Mouse (Mus musculus): ENCODE measurements around the gene Ncln. TPM values are rescaled to one million over a fixed set of nuclear protein-coding genes. Genes with fewer than 3 reads are reported as not detected.
A peak's percentile ranks its signal among the peaks of the same experiment; 100 is the strongest.

The Ncln gene
- total RNA-seq, 2 experiments from 2014 or later, result 71.2 to 117 TPM

DNA sequence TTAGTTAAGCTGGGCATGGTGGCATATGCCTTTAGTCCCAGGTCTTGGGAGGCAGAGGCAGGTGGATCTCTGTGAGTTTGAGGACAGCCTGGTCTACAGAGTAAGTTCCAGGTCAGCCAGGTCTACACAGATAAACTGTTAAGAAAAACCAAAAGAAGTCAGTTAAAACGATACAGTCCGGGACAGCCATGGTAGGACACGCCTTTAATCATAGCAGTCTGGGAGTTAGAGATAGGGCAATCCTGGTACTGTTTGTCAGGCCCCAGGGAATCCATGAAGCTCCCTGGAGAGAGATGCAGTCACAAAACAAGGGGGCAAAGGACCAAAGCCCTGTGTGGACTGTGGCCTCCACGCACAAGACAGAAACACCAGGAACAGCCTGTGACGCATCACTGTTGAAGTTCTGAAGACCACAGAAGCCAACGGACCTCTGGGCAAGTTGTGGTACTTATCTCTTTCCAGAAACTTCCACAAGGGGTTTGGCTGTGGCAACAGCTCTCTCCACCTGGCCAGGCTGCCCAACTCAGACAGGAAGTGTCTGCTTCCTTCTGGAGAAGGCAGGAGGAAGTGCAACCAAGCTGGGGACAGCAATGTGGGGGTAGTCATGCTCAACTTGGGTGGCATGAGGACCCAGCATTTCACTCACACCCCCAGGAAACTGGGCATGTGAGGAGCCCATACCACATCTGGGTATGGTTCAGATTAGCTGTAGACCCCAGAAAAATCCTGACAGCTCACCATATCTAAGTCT is 23.2 kb upstream of the Ncln start:
- ATAC-seq (replicated peaks; ENCODE audit: low FRiP score, low TSS enrichment, poor library complexity, severe bottlenecking), result peak; percentile 81

GRCm38 (mm10) chr10:81518546-81518945 is 22.4 kb upstream of the Ncln start:
- ATAC-seq (replicated peaks; ENCODE audit: low FRiP score, low TSS enrichment, poor library complexity, severe bottlenecking), result peak; percentile 32; the same call in 1 of the 2 replicates

DNA sequence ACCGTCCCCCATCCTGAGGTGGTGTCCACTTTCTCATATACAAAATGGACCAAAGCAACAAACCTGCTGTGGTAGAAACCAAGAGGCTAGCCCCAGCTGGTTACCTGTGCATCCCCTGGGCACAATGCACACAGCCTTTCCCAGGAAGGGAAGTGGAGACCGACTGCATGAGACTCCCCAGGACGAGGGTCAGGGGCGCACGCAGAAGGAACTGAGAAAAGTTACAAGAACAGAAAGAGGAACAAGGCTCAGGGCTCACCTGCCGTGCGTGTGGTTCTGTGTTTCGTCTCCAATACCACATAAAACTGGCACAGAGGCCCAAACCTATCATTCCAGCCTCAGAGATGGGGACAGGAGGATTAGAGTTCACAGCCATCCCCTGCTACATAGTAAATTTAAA is 21.0 kb upstream of the Ncln start:
- no peak for ATAC-seq (replicated peaks; ENCODE audit: low FRiP score, low TSS enrichment, poor library complexity, severe bottlenecking)

GRCm38 (mm10) chr10:81513798-81514197 is 17.6 kb upstream of the Ncln start:
- ATAC-seq (replicated peaks; ENCODE audit: low FRiP score, low TSS enrichment, poor library complexity, severe bottlenecking), result no peak

DNA sequence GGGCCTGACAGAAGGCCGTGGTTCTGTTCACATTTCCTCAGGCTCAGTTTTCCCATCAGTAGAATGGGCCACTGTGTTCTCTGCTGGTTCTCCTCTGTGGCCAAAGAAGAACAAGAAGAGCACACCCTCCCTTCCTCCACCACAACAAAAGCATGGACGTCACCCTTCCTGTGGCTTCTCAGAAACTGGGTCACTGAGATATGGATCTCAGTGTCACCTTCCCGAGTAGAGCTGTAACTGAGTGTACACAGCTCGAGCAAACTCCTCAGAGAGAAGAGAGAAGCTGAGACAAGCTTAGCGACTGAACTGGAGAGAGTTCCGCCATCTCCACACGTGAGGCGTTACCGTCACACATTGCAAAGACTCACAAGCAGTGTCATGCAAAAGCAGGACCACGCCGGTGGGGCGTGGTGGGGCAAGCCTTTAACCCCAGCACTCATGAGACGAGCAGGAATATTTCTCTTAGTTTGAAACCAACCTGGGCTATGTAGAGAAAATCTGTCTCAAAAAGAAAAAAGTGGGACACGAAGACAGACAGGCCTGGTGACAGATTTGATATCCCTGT is 14.1 kb upstream of the Ncln start:
- no peak for ATAC-seq (replicated peaks; ENCODE audit: low FRiP score, low TSS enrichment, poor library complexity, severe bottlenecking)

GRCm38 (mm10) chr10:81507691-81508489 is 11.7 kb upstream of the Ncln start:
- ATAC-seq (replicated peaks; ENCODE audit: low FRiP score, low TSS enrichment, poor library complexity, severe bottlenecking), result no peak

- no peak for ATAC-seq (replicated peaks; ENCODE audit: low FRiP score, low TSS enrichment, poor library complexity, severe bottlenecking)
Measured at GRCm38 (mm10) chr10:81507095-81507494, 10.9 kb upstream of the Ncln start.

- peak; percentile 15; the same call in 1 of the 2 replicates for ATAC-seq (replicated peaks; ENCODE audit: low FRiP score, low TSS enrichment, poor library complexity, severe bottlenecking)
Measured at GRCm38 (mm10) chr10:81505016-81505664, 8.9 kb upstream of the Ncln start.

DNA sequence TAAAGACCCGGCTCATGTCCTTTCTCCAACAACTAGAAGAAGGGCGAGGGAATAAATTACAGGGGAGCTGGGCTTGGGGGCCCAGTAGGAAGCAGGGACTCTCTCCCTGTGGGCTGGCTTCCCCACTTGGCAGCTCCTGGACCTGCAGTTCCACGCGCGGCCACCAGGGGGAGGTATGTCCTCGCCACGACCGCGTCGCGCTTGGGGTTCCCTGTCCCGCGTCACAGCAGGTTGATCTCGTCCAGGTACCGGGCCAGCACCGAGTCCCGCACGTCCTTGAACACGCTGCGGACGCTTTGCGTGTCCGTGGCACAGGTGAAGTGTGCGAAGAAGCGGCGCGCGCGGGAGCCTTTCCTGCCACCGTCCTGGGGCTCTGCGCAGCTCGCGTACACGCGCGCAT is 6.5 kb upstream of the Ncln start:
- ATAC-seq (replicated peaks; ENCODE audit: low FRiP score, low TSS enrichment, poor library complexity, severe bottlenecking), result peak; percentile 36

DNA sequence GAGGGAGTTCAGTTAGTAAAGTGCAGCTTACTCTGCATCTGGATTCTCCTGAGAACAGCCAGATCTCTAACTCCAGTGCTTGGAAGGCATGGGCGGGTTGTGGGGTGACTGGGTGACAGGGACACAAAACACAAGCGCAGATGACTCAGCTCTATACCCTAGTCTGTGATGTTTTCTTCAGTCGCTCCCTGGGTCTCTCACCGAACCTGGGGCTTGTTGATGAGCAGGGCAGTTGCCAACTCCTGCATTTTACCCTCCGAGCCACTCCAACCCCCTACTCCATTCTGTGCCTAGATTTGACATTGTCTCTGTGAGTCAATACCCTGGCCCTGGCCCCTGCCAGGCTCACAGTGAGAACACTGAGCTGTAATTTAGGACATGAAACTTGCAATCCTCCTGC is 5.7 kb upstream of the Ncln start:
- ATAC-seq (replicated peaks; ENCODE audit: low FRiP score, low TSS enrichment, poor library complexity, severe bottlenecking), result no peak

DNA sequence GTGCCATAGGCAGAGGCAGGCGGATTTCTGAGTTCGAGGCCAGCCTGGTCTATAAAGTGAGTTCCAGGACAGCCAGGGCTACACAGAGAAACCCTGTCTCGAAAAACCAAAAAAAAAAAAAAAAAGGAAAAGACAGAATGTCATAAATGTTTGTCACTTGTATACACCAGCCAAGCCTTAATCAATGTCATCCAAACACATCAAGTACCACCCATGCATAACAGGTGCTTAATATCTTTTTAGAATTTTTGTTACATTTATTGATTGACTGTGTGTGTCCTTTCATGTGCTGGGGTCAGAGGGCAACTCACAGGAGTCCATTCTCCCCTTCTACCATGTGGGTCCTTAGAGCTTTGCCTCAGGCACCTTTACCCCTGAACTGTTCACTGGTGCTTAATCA is 3.8 kb upstream of the Ncln start, which contains the start of gene S1pr4:
S1pr4 (minus strand) TSS at position 101 of the 400 bp plus-strand sequence.
- no peak for ATAC-seq (replicated peaks; ENCODE audit: low FRiP score, low TSS enrichment, poor library complexity, severe bottlenecking)

DNA sequence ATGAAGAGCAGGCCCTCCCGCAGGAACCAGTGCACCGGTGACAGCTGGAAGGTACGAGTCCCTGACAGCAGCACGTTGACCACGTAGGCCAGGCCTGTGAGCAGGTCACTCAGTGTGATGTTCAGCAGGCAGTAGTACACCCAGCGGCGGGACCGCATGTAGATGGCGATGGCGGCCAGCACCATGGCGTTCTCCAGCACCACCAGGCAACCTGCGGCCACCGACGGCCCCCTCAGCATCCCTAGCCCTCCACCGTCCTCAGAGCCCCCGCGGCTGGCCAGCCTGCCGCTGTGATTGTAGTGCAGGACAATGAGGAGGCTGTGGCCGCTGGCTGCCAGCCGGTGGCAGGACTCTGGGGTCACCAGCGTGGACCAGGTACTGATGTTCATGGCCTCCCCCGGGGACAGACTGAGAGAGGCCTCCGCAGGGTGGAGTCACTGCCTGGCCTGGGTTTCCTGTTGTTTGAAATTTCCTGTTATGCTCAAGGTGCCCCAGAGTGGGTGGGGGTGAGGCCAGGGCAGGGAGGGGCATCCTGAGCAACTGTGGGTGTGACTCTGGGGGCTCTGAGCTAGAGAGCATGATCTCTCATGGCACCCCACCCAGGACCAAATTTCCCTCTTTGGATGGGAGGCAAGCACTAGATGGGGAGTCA is 3.2 kb upstream of the Ncln start:
- no peak for ATAC-seq (replicated peaks; ENCODE audit: low FRiP score, low TSS enrichment, poor library complexity, severe bottlenecking)

DNA sequence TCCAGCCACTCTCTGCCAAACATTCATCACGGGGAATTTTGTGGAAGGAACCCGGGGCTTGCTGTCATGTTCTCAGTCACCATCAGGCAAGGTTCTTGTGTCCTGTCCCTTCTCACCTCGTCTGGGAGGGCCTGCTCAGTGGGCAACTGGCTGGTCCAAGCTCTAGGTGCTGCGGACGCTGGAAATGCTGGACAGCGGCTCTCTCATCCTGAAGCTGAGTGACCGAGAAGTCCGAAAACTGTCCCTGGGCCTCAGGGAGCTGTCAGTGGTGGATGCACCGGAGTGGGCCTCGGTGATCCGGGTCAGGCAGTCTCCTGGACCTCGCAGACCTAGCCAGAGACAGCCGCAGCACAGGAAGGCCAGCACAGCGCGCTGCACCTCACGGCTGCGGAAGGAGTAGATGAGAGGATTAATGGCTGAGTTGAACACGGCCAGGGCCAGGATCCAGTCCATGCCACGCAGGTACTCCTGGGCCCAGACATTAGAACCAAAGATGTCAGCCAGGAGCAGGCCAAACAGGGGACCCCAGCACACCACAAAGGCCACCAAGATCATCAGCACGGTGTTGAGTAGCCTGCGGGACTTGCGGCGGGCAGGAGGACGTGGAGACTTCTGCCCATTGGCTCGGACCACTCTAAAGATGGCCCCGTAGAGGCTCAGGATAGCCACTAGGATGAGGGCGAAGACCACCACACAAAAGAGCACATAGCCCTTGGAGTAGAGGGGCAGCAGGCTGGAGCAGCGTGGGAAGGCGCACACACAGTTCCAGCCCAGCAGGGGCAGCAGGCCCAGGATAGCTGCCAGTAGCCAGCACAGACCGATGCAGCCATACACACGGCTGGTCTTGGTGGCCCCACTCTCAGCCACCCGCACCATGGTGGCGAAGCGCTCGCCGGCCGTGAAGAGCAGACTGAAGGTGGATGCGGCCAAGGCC is 2.4 kb upstream of the Ncln start:
- peak; percentile 16 for ATAC-seq (replicated peaks; ENCODE audit: low FRiP score, low TSS enrichment, poor library complexity, severe bottlenecking)

DNA sequence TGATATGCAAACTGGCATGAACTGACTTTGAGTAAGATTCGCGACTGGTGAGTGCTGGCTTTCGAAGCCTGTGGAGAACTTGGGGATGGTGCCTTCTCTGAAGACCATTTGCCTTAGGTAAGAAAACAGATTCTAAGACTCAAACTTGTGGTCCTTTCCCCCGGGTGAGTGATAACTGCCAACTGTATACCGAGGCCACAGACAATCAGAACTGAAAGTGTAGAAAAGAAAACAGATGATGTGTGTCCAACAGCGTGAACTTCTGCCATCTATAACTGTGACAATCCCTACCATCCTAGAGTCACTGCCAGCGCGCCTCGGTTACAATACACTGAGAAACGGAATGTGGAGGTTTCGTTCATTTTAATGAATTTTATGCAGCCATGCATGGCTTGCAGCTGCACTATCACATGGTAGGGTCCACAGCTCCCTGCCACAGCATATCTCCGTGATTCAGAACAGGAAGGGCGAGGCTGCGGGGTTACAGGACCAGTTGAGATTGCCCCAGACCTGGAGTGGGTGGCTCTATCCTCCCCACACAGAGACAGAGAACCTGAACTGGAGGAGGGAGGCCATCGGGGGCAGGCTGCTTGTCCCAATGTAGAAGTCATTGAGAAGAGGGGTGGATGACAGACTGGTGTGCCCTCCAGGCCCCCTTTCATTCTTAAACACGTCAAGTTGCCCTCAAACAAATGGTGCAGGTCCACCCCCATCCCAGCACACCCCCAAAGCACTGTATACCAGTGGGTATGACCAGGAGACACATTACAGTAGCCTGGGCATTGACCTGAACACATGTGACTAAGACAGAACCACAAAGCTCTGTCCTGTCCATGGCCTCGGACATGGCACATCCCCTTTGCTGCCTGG is 1.4 kb upstream of the Ncln start:
- ATAC-seq (replicated peaks; ENCODE audit: low FRiP score, low TSS enrichment, poor library complexity, severe bottlenecking), result peak; percentile 43

GRCm38 (mm10) chr10:81496969-81497368 is 777 bp upstream of the Ncln start:
- no peak for ATAC-seq (replicated peaks; ENCODE audit: low FRiP score, low TSS enrichment, poor library complexity, severe bottlenecking)

GRCm38 (mm10) chr10:81495616-81496263 is 452 bp downstream of the Ncln start:
- no peak for ATAC-seq (replicated peaks; ENCODE audit: low FRiP score, low TSS enrichment, poor library complexity, severe bottlenecking)

DNA sequence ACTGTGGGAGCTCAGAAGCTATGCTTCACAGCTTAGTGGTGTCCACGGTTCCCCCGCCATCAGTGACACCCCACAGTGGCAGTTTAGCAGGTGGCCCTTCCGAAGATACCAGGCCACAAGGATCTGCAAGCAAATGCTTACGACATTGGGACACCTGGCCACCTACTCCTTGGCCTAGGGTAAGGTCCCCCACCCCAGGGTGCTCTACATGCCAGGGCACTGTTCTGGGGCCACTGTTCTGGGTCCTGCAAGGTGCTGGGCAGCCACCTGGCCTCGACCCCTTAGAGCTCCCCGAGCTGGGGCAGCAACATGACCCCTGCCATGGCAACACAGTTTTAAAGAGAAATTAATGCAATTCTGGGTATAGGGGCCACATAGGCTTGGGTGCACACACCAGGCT is 1.0 kb downstream of the Ncln start:
- no peak for ATAC-seq (replicated peaks; ENCODE audit: low FRiP score, low TSS enrichment, poor library complexity, severe bottlenecking)
